Comparison of ENCODE assay signal across 9 mouse cellular contexts in genomic region chr14:15262996-15263395, GRCm38 (mm10).
"Had no signal": no experiment of that assay in that cellular context is flagged by ENCODE, and none has a peak within 500 bp of the region (broad histone marks: within the 10 kb centered on the region; RNA-seq: fewer than 3 reads in every experiment).

No protein-coding gene starts in this region.

- DNase-seq: kidney, postnatal 25 days; liver, embryonic 13.5 days; lung, adult 2 months; lung, postnatal 14 days; lung, postnatal 4 days; midbrain, embryonic 14.5 days; thymus, adult 2 months; thymus, postnatal 14 days; thymus, postnatal 4 days had no signal
